Mouse (Mus musculus): Measurements from ENCODE around the gene Olfr697. TPM values are rescaled to one million over a fixed set of nuclear protein-coding genes. Genes with fewer than 3 reads are reported as not detected.
"Not testable (repeated sequence)": the region's sequence is repeated elsewhere in the genome, so short reads cannot be mapped to it uniquely, and the experiment has no call there.

The Olfr697 gene
- polyA plus RNA-seq (2017; shearing (Covaris generic)) = not detected

DNA sequence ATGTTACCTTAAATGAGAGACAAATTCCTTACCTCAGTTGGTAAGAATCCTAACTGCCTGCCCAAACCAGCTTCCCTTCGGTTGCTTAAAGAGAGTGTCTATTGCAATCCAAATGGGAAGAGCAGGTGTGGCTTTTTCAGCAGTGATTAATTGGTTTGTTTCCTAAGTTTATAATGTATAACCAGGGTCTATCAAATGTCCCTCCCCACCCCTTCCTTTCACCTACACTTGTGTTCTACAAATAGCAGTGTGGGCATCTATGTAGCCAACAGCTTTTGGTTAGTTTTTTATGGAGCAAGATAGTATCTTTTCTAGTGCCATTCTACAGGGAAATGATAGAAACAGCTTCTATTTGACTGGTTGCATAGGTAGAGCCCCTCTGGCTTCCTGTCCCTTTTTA is at the start of gene Olfr697:
Gene Olfr697 (minus strand): TSS at position 101 of the 400 bp plus-strand sequence.
- no peak for ATAC-seq

DNA sequence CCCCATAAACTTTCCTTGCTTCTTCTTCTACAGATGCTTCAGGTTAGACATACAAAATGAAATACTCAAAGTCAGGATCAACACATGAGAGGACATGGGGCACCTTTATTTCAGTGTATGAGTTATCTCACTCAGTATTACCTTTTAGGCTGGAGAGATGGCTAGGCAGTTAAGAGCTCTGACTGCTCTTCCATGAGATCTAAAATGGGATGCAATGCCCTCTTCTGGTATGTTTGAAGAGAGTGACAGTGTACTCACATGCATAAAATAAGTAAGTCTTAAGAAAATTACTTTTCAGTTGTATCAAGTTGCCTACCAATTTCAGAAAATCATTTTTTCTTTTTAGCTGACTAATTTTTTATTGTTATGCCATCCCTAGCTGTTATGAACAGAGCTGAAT is 46.1 kb upstream of the Olfr697 start:
- no peak for ATAC-seq

DNA sequence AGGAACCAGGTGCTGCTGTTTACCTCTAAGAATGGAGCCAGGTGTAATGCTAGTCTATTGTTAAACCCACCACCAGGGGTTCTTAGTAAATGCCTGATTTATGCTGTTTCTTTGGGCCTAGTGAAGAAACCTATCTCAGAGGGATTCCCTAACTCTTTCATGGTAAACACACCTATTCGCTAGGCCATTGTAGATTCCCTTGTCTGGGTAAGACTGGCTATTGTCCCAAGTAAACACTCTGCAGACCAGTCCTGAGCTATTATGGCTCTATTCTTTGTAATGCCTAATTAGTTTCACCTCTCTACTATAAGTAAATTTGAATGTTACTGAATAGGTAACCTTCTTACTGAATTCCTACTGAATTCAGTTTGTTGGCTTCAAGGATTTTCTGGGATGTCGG is 18.8 kb upstream of the Olfr697 start:
- ATAC-seq = not testable (repeated sequence)

DNA sequence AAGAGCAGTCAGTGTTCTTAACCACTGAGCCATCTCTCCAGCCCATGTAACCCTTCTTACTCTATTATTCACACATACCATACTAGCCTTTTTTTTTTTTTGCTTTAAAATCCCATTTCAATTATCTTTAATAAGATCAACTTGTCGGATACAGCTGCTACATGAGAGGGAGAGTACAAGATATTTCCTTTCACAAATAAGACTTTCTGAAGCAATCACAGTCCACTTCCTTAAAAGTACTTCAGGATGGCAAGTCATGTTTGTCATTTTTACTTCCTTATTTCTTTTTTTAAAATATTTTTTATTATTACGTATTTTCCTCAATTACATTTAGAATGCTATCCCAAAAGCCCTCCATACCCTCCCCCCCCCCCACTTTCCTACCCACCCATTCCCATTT is 16.6 kb upstream of the Olfr697 start:
- ATAC-seq = no peak

DNA sequence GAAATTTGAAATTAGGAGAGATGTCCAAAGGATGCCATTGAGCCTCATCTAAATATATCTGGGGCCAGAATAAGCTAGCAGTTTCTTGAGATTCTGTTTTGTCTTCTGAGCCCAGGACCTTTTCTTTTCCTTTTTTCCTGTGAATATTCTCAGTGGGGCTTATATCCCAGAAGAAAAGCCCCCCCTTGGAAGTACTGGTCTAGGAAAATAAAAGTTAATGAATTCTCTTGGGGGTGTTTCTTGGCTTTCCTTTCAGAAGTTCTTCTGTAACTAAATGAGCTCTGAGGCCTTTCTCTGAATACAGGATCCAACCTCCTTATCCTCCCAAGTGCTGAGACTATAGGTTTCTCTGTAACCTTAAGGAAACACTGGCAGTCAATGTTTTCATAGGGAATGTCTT is 13.1 kb upstream of the Olfr697 start, which contains the start of gene Olfr698:
Gene Olfr698 (minus strand): TSS at position 101 of the 400 bp plus-strand sequence.
- ATAC-seq = no peak

DNA sequence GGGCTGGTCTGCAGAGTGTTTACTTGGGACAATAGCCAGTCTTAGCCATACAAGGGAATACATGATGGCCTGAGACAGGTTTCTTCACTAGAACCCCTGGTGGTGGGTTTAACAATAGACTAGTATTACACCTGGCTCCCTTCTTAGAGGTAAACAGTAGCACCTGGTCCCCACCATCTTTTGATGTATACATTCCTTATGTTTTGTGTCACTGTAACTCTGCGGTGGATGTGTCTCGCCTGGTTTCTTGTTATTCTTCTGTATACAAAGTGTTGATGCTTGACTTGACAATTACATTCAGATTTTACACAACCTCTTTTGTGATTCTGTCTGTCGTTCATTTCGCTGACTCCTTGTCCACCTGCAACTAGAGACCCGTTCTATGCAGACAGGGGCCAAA is 3.6 kb upstream of the Olfr697 start:
- ATAC-seq = no peak

DNA sequence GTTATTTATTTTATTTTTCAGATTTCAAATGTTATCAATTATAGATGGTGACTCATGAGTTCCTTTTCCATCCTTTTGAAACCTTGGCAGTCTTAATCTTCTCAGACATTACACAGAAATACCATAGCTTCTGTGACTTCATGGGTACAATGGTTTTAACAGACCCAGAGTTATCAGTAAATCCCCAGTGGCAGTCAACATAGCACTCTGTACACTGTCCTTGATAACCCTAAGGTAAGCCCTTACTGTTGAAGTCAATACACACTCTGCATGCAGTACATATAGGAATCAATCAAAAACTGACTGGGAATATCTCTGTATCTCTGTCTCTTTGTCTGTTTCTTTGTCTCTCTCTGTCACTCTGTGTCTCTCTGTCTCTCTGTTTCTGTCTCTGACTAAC is 5.2 kb downstream of the Olfr697 start:
- ATAC-seq = no peak

DNA sequence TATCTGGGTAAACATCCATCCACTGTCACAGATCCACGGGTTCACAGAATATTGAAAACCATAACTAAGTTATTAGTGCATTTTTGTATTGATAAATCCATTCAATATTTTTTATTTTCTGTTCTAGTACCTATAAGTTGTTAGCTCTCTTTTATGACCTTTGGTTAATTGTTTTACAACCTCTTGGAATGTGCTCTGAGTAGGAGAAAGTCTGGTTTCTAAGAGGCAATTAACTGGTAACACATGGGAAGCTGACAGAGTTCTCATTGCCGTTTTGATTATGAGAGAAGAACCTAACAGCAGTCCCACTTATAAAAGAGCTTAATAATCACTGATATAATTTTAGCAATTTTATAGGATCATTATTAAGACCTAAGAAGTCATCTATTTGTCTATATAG is 8.5 kb downstream of the Olfr697 start:
- no peak for ATAC-seq

DNA sequence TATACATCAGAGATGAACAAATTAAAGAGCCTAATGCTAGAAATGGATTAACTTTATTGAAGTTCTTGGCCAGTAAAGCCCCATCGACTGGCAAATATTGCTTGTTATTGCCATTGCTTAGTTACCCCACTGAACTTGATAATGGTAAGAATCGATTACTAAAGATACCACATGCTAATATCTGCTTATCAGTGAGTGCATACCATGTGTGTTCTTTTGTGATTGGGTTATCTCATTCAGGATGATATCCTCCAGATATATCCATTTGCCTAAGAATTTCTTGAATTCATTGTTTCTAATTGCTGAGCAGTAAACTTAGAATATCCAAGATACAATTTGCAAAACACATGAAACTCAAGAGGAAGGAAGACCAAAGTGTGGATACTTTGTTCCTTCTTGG is 16.6 kb downstream of the Olfr697 start:
- ATAC-seq = not testable (repeated sequence)

DNA sequence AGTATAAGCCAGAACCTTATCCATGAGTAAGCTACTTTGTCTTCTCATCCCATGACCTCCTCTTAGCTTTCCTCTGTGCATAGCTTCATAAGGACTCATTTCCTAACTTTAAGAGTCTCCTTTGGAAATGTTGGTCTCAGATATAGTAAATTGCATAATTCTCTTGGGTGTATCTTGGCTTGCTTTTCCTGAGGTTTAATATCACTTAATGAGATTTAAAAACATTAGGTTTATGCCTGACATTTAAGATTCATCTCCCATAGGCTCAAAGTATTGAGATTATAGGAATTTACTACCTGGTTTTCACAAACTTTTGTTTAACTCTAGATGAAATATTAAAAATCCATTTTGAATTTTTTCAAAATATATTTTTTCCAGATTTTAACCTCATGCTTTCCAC is 25.9 kb downstream of the Olfr697 start, which contains the start of gene Olfr695:
Gene Olfr695 (minus strand): TSS at position 101 of the 400 bp plus-strand sequence.
- ATAC-seq = no peak

DNA sequence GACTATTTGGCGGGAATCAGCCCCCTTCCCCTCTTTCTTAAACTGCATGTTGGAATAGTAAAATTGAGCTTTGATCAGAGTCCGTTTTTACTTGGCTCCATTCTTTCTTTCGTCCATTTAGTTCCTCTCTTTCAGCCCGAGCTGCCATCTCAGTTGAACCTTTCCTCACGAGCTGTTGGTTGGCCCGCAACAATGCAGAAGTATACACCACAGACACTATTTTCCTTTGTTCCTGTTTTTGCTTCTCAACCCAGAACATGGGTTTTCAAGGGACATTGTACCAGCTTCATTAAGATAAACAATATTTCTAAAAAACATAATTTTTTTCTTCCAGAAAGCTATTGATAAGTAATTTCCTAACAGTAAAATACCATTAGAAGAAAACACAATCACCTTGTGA is 30.8 kb downstream of the Olfr697 start:
- ATAC-seq = no peak

DNA sequence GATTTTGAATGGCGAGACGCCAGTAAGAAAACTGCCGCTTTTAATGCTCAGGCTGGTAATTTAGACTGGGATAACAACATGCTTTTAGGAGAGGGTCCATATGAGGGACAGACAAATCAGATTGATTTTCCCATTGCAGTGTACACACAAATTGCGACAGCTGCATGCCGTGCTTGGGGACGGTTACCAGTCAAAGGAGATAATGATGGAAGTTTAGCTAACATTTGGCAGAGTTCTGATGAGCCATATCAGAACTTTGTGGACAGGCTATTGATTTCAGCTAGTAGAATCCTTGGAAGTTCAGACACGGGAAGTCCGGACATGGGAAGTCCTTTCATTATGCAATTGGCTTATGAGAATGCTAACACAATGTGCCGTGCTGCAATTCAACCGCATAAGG is 34.5 kb downstream of the Olfr697 start:
- ATAC-seq = not testable (repeated sequence)

DNA sequence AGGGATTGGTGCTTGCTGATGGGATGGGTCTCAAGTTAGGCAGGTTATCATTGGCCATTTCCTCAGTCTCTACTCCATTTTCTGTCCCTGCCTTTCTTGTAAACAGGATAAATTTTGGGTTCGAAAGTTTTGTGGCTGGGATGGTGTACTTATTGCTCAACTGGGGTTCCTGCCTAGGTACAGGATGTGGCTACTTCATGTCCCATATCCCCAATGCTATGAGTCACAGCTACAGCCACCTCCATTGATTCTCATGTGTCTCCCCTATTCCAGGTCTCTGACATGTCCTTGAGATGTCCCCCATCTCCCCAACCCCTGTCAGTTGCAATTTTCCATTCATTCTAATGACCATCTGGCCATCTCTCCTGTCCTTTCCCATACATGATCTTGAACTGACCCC is 45.4 kb downstream of the Olfr697 start:
- no peak for ATAC-seq

DNA sequence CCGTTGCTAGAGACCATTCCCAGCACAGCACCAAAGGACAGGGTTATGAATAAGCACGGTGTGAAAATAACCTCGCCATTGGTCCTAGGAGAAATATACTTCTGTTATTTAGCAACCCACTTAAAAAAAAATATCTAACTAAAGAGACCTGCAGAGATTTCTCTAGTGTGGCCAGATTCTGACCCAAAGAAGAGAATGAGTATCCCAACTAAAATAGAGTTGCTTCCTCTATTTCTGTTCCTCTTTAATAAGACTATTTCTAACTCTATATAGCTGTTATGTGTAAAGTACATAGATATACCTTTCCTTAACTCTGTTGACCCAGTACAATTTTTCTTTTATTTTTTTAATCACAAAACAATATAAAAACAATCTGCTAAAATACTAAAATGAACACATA is 49.3 kb downstream of the Olfr697 start:
- ATAC-seq = no peak

DNA sequence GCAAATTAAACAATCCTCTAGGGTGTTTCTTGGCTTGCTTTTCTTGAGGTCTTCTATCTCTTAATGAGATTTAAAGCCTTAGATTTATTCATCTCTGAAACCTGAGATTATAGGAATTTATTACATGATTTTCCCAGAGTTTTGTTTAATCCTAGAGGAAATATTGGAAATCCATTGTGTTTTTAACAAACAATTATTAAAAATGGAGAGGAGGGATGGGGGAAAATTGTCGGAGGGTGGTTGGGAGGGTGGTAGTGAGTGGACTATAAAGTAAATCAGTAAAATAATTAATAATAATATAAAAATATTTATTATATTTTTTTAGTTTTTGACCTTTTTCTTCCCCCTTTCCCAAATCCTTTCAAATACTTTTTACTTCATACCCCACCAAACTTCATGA is 50.5 kb downstream of the Olfr697 start, which contains the start of gene Olfr694:
Gene Olfr694 (minus strand): TSS at position 101 of the 400 bp plus-strand sequence.
- ATAC-seq = no peak

Other genes starting within 250 kb of the Olfr697 start
- gene Olfr693, start 61.9 kb downstream of the Olfr697 start, polyA plus RNA-seq (2017; shearing (Covaris generic)) = not detected
- not detected for gene Olfr694, start 50.6 kb downstream of the Olfr697 start, polyA plus RNA-seq (2017; shearing (Covaris generic))
- not detected for gene Olfr695, start 26.0 kb downstream of the Olfr697 start, polyA plus RNA-seq (2017; shearing (Covaris generic))
- gene Olfr698, start 13.0 kb upstream of the Olfr697 start, polyA plus RNA-seq (2017; shearing (Covaris generic)) = under 1 TPM in 1 of 2 experiments, not detected in 1; 0.85 TPM
- not detected for gene Olfr699, start 50.8 kb upstream of the Olfr697 start, polyA plus RNA-seq (2017; shearing (Covaris generic))
- gene Olfr700, start 66.4 kb upstream of the Olfr697 start, polyA plus RNA-seq (2017; shearing (Covaris generic)) = not detected
- not detected for gene Olfr701, start 71.7 kb upstream of the Olfr697 start, polyA plus RNA-seq (2017; shearing (Covaris generic))
- not detected for gene Olfr702, start 91.5 kb upstream of the Olfr697 start, polyA plus RNA-seq (2017; shearing (Covaris generic))
- not detected for gene Olfr703, start 100.9 kb upstream of the Olfr697 start, polyA plus RNA-seq (2017; shearing (Covaris generic))
- gene Olfr704, start 120.7 kb upstream of the Olfr697 start, polyA plus RNA-seq (2017; shearing (Covaris generic)) = not detected
- gene Olfr705, start 134.4 kb upstream of the Olfr697 start, polyA plus RNA-seq (2017; shearing (Covaris generic)) = not detected
- not detected for gene Olfr706, start 145.7 kb upstream of the Olfr697 start, polyA plus RNA-seq (2017; shearing (Covaris generic))
- not detected for gene Olfr707, start 158.8 kb upstream of the Olfr697 start, polyA plus RNA-seq (2017; shearing (Covaris generic))
- gene Olfr1532-ps1, start 165.6 kb upstream of the Olfr697 start, polyA plus RNA-seq (2017; shearing (Covaris generic)) = not detected
- not detected for gene Olfr709-ps1, start 189.8 kb upstream of the Olfr697 start, polyA plus RNA-seq (2017; shearing (Covaris generic))
- not detected for gene Olfr710, start 205.9 kb upstream of the Olfr697 start, polyA plus RNA-seq (2017; shearing (Covaris generic))
- under 1 TPM in 1 of 2 experiments, not detected in 1; 0.08 TPM for gene Olfr6, start 221.5 kb upstream of the Olfr697 start, polyA plus RNA-seq (2017; shearing (Covaris generic))
- gene Olfr711, start 233.0 kb upstream of the Olfr697 start, polyA plus RNA-seq (2017; shearing (Covaris generic)) = not detected

All from activated CD4-positive, CD25-positive, alpha-beta regulatory T cell, adult 4 months (primary cell).